Mouse (Mus musculus) frontal cortex, adult 2 months (tissue): ENCODE measurements around the gene Cd300e. TPM values are rescaled to one million over a fixed set of nuclear protein-coding genes. Genes with fewer than 3 reads are reported as not detected.
"Not testable (repeated sequence)": the region's sequence is repeated elsewhere in the genome, so short reads cannot be mapped to it uniquely, and the experiment has no call there.

Experiments
- DNase-seq, 2 experiments: peaks; one replicate each; pipeline ENCODE4 v3.0.0; 2022; ENCODE audit warnings: low spot score in 1 of 2; ENCODE audit errors: extremely low spot score in 1 of 2
- polyA plus RNA-seq: library from polyadenylated mRNA; depleted of rRNA; stranded (reverse); fragments of >200 nt; gene quantifications from 2 replicates; pipeline ENCODE4 v1.2.3, GENCODE M21; 2012

Gene Cd300e
- polyA plus RNA-seq, 1 experiment, result 0.22 TPM

DNA sequence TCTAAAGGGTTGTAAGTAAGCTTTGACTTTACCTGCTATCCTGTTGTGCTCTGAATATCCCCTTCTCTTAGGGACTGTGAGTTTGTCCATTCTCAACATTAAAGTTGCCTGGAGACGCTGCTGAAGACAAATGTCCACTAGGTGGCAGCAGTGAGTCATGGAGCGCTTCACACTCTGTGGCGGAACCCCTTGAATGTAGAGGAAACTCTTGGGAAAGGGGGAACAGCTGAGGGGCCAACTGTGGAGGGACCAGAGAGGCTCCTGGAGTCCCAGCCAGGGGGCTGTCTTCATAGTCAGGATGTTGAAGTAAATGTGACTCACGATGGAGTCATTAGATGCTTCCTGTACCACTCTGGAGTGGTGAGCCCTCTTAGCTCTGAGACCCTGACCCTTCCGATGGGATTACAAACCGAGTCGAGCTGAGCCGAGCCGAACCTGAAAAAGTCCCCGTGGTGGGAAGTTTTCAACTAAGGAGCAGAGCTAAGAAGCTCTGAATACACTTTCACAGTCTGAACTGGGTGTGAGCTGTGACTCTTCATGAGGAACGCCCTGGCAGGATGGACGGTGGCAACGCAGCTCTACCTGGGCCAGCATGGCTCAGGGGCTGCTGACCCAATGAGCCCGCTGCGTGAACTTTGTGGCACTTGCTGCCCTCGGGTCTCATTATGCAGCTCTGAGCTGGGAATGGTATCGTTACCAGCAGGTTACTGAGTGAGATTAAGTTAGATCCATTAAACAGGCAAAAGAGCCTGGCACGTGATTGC is 21.6 kb upstream of the Cd300e start:
- DNase-seq, result peak in 1 of 2 experiments; percentile 89

DNA sequence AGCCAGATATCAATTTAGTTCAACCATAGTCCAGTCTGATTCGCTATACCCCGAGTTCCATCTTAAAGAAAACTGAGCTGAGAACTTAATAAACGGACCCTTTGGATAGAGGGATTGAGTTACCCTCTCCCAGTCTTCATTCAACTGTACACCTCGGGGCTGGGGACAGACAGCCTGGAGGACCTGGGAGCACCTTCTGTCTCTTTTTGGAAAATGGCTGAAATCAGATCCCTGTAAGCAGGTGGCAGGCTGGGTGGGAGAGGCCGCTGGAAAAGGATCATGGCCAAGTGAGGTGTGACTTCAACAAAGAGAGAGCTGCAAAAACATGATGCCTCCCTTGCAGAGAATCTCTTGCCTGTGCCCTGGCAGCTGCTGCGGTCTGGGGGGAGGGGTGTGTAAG is 20.2 kb upstream of the Cd300e start:
- no peak for DNase-seq

DNA sequence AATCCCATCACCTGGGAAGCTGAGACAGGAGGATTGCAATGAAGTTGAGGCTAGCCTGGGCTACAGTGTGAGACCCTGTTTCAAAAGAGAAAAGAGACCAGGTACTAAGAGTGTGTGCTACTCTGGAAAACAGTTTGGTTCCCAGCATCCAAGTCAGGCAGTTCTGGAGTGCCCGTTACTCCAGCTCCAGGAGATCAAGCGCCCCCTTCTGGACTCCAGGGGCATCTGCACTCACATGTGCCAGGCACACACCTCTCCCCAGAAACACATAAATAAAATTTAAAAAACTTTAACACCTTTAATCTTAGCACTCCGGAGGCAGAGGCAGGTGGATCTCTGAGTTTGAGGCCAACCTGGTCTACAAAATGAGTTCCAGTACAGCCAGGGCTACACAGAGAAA is 19.4 kb upstream of the Cd300e start:
- no peak for DNase-seq

DNA sequence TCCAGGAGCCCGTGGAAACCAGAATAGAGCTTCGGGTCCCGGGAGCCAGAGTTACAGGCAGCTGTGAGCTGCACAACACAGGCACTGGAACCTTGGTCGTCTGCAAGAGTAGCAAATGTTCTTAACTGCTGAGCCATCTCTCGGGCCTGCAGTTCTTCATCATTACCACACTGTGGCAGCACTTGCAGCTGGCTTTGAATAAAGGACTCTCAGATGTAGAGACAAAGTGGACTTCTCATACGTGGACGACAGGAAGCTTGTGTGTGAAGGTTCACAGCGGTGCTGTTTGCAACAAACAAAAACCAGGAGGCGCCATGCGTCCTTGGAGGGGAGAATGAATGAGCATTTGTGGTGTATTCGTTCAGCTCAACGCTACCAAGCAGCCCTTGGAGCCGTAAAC is 18.9 kb upstream of the Cd300e start:
- peak in 1 of 2 experiments; percentile 73 for DNase-seq

DNA sequence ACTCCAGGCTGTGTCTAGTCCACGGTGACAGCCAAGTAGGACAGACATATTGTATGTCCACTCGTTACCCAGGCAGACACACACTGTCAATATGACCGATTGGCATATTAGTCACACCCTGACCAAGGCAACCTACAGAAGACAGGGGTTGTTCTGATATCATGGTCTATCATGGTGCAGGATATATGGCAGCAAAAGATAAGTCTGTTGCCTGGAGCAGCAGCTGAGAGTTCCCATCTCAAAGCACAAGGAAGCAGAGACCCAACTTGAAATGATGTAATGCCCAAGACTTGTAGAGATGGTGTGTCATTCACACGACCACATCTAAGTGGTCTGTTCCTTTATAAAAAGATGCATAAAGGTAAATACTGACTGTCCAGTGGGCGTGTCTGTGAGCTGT is 16.7 kb upstream of the Cd300e start:
- no peak for DNase-seq

DNA sequence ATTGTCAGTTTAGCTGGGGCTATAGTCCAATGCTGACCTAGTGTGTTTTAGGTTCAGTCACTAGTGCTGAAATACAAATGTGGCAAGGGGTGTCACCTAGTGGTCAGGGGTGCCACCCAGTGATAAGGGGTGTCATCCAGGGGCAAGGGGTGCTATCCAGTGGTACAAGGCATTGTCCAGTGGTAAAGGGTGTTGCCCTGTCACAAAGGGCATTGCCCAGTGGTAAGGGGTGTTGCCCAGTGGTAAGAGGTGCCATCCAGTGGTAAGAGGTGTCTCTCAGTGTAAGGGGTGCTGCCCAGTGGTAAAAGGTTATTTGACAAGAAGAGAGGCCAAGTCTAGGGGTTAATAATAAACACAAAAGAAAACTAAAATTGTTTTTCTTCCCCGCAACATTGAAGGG is 15.5 kb upstream of the Cd300e start:
- DNase-seq, result no peak

DNA sequence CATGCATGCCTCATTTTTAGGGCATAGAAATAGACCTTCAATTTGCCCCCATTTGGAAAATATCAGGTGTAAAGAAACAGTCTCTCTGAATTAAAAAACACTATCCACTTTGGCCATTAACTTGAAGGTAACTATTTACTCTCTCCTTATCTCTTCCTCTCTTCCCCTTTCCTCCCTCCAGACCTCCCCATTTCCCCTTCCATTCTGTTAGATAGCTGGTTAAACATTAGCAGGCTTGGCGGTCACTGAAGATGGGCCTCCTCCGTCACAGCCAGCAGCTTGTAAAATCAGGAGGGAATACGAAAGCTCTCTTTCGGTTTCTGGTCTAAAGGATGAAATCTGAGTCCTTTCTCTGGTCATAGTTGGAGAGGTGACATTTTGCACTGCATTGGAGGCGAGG is 13.9 kb upstream of the Cd300e start:
- DNase-seq, result no peak

DNA sequence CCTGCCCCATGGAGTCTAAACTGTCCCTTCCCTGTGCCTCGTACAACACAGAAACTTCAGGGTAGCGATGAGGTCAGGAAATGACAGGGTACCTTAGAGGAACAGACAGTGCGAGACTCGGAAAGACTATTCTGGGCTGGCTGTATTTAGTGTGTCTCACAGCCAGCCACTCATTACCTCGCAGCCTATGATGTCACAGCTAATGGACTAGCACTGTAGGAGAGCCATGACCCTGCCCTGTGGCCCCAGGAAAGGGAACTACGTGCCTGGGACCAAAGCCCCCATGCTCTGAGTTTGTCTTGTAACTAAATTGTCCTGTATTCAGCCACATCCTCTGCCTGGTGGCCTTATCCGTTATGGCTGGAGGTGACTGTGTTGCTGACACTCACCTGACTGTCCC is 13.4 kb upstream of the Cd300e start:
- DNase-seq, result no peak

DNA sequence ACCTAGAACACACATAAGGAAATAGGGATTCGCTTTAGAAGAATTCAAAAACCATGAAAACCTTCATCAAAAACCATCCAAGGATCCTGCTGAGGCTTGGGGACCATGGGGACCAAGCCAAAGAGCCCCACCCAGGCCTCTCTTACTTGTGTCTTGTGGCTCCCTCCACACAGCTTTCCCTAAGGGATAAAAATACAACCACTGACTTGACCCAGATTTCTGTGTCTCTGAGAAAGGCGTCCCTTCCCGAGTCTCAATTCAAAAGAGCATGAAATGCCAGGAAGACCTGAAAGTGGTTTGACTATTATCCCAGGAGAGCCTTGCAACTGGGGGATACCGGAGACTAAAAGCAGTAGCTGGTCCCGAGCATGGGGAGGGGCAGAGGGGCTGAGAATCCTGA is 11.0 kb upstream of the Cd300e start:
- DNase-seq, result no peak

DNA sequence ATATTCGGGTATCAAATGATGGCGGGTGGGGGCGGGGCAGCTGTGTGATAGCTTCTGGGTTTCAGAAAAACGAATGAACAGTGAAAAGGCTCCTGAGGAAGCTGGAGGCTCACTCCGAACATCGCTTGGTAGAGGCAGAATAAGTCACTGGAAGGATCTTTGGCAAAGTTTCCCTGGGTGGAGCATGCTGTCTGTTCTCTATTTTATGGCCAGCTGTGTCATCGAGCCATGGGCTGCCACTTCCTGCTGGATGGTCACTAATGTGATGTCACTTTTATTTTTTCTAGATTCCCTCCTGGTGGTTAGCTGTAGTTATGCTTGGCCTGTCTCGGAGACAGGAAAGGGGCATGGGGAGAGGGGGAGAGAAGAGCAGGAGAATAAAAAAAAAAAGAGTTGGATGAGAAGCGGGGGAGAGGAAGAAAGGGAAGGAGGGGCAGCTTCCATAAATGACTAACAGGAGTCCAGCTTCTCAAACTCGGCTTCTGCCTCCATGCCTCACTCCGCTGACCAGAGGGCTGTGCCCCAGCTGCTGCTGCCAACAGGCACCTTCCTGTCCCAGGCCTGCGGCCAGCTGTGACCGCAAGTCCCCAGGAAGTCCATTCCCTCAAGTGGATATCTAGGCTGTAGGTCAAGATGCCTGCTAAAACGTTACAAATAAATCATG is 9.8 kb upstream of the Cd300e start:
- DNase-seq, result no peak

DNA sequence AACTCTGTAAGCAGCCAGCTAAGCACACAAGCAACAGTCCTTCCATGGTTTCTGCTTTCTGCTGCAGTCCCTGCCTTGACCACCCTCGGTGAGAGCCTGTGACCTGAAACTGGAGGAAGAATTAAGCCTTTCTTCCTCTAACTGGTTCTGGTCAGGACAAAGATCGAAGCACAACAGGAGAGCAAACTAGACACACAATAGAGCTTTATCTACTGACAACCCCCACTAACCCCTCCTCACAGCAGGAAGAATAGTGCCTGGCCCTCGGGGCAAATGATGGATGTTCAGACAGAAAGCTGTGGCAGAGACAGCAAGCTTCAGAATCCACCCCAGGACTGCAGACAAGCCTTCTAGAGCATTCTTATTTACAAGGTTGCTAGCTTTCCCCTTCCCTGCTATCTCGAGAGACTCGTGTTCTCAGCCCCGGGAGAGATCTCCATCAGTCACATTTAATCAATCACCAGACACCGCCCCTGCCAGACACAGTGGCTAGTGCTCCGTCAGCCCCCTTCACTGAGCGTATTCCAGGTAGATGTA is 9.1 kb upstream of the Cd300e start:
- DNase-seq, result no peak

DNA sequence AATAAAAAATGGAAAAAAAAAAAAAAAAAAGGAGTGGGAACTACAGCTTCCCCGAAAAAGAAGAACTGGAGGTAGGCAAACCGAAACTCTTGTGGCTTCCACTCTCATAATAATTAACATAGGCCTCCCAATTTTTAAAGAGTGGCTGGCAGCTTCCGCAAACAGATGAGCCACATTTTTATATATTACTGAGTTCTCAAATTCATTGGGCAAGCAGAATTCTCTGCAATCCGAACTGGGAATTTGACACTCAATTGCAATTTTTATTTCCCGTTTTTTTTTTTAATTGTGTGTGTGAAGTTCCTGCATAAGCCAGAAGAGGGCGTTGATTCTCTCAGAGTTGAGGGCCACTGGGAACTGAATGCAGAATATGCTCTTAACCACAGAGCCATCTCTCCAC is 4.8 kb upstream of the Cd300e start:
- no peak for DNase-seq

DNA sequence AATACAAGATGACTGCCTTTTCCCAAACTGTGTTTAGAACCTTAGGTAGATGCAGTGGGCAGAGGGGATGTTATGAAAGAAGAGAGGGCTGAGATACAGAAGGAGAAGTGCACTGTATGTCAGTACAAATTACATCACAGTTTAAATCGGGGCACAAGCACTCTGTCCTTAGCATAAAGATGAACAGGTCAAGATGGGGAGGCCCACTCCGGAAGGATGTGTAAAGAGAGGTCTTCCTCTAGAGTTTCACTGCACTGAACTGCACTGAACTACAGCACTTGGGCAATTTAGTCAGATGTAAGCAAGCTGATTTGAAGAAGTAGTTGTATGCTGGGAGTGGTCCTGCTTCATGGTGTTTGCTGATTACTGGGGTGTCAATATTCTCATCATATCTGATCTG is 2.2 kb downstream of the Cd300e start:
- DNase-seq, result no peak

DNA sequence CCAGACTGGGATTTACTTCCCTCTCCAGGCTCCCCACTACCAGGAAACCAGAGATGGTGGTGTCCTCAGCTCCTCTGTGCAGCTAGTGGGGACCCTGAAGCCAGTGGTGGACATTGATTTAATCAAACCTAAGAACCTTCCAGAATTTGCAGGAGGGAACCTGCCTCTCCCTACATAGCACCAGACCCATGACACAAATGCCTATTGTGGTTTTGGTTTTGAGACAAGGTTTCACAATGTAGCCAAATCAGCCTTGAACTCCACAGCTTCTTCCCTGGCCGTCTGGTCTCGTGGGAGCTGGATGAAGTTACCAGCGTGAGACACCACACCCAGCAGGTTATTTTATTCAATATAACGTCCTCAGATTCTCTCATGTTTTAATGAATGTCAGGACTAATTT is 3.3 kb downstream of the Cd300e start:
- no peak for DNase-seq

DNA sequence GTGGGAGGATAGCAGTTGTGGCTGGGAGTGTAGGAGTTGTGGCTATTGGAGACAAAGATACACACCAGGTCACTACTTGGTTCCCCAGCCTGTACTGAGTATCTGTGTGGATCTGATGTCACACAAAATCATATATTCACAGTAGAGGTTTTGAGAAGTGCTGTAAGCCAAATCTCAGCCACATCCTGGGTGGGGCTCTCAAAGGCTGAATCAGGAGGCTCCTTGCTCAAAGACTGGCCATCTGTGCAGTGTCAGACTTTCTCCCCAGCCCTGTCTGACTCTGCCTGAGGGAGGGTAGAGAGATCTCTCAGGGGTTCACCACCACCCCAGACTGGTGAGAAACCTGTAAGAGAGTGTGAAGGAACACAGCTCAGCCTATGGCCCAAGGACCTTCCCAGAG is 7.4 kb downstream of the Cd300e start:
- DNase-seq, result no peak

DNA sequence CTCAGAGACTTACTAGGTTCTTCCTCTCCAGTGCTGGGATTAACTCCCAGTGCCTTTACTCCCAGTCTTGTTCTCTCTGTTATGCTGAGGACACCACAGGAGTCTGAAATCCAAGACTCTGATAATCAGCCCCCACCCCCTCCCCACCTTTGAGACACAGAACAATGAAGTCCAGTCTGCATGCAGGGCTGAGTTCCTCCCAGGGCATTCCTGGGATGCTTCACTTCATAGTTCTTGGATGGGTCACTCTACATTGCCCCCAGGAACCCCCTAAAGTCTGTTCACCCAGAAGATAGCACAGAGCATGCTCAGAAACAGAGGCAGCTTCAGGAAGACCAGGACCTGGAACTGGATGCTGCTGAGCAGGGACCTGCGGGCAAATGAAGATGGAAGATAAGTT is 9.0 kb downstream of the Cd300e start:
- no peak for DNase-seq

DNA sequence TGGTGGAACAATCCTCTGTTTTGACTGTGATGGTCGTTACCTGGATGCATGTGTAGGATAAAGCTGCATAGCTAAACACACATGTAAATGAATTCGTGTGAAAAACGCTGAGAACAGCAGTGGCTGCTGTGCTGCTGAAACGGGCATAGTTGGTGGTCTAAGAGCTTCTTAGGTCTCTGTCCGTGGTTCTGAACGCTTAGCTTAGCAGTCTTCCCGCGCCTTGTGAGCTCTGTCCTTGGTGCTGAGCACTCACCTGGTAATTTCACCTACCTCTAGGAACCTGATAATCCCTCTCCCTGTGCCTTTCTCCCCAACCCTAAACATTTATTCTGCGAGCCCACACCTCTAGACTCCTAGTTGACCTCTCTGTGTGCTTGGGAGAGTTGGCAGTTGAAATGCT is 9.8 kb downstream of the Cd300e start:
- DNase-seq, result no peak

DNA sequence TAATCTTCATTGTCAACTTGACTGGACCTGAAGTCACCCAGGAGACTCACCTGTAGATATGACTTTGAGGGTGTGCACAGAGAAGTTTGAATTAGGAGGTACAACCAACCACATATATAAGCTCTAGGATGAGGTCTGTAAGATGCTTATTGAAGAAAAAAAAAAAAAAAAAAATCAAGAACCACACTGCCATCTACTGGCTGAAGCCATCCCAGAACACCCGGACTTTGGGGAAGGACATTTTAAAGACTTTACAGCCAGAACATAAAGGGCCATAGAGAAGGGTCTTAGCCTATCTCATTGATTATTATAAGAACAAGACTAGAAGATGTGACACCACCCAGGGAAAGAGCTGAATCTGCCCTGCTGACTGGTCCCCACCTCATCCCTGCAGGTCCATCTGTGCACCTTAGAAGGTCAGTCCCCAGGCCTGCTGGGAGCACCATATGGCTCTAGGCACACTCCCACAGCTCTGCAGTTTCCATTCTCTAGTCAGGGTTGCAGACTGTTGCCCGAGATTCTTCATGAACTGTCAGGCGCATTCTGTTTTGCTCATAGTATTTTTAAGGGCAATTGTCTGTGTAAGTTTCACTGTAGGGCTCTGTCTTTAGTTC is 12.6 kb downstream of the Cd300e start:
- DNase-seq, result peak in 1 of 2 experiments; percentile 40

DNA sequence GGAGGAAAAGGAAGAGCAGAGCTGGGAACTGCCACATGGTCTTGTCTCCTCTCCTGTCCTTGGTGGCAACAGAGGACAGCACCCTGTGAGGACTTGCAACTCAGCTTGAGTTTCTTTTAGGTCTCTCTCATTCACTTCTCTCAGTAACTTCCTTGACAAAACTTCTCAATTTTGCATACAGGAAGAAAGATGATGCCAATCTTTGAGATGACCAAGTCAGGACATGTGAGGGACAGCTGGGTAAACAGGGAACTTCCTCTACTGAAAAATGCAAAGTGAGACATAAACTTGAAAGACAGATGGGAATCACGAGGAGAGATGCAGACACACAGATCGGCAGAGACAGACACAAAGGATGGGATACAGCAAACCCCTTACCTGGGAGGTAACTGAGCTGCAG is 13.7 kb downstream of the Cd300e start, which contains the start of gene Cd300ld3:
Gene Cd300ld3, minus strand, starts transcription at position 151 of the 400 bp plus-strand sequence.
- DNase-seq, result no peak

DNA sequence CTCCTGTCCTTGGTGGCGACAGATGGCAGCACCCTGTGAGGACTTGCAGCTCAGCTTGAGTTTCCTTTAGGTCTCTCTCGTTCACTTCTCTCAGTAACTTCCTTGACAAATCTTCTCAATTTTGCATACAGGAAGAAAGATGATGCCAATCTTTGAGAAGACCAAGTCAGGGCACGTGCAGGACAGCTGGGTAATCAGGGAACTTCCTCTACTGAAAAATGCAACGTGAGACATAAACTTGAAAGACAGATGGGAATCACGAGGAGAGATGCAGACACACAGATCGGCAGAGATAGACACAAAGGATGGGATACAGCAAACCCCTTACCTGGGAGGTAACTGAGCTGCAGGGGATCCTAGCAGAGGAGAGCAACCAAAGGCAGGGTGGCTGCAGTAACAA is 24.3 kb downstream of the Cd300e start, which contains the start of gene Cd300ld5:
Gene Cd300ld5, minus strand, starts transcription at position 101 of the 400 bp plus-strand sequence.
- DNase-seq, result not testable (repeated sequence)

DNA sequence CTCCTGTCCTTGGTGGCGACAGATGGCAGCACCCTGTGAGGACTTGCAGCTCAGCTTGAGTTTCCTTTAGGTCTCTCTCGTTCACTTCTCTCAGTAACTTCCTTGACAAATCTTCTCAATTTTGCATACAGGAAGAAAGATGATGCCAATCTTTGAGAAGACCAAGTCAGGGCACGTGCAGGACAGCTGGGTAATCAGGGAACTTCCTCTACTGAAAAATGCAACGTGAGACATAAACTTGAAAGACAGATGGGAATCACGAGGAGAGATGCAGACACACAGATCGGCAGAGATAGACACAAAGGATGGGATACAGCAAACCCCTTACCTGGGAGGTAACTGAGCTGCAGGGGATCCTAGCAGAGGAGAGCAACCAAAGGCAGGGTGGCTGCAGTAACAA is 35.1 kb downstream of the Cd300e start, which contains the start of gene Cd300ld4:
Gene Cd300ld4, minus strand, starts transcription at position 101 of the 400 bp plus-strand sequence.
- DNase-seq, result not testable (repeated sequence)
